7 mouse cellular contexts compared by ENCODE assay signal in genomic region chr3:95588604-95589086, GRCm38 (mm10). TPM values are rescaled to one million over a fixed set of nuclear protein-coding genes. Genes with fewer than 3 reads are reported as not detected.
DNase-seq lines count a peak whose midpoint lies in the region; ATAC-seq lines count a peak whose summit lies in the region.

TSS of gene Golph3l (plus strand) at chr3:95588934.

- H3K4me3 ChIP-seq in embryonic facial prominence, embryonic 12.5 days = peak within 1 kb of the TSS; percentile 72
- H3K4me3 ChIP-seq in limb, embryonic 11.5 days (ENCODE audit: low read depth, low read length) = peak within 1 kb of the TSS; percentile 41
- peak within 1 kb of the TSS; percentile 71 for H3K4me3 ChIP-seq in midbrain, embryonic 14.5 days (replicated peaks; ENCODE audit: low read depth, low read length)

- under 1% methylated on average over 12 of the region's 12 CpGs for WGBS in embryonic facial prominence, embryonic 12.5 days
- under 1% methylated on average over 12 of the region's 12 CpGs for WGBS in limb, embryonic 11.5 days
- under 1% methylated on average over 12 of the region's 12 CpGs for WGBS in midbrain, embryonic 14.5 days

- H3K36me3 ChIP-seq in embryonic facial prominence, embryonic 12.5 days = peaks cover 15% of the 10 kb centered on the region; the same call in 1 of the 2 replicates
- H3K36me3 ChIP-seq in limb, embryonic 11.5 days (ENCODE audit: control insufficient read depth, insufficient read depth, low read length) = peaks cover 3% of the 10 kb centered on the region; the same call in 1 of the 2 replicates
- H3K36me3 ChIP-seq in midbrain, embryonic 14.5 days (ENCODE audit: control insufficient read depth, insufficient read depth, low read length) = peaks cover 11% of the 10 kb centered on the region

- H3K27ac ChIP-seq in embryonic facial prominence, embryonic 12.5 days = peak within 1 kb of the TSS; percentile 73; the same call in 1 of the 2 replicates
- H3K27ac ChIP-seq in limb, embryonic 11.5 days (replicated peaks; ENCODE audit: low read depth, low read length) = 0 out of 2 replicates have a peak within 1 kb of the TSS, but pooled peaks have one; percentile 4
- peak within 1 kb of the TSS; percentile 66 for H3K27ac ChIP-seq in midbrain, embryonic 14.5 days (replicated peaks; ENCODE audit: low read depth, low read length)

- peak within 1 kb of the TSS; percentile 54 for H3K9ac ChIP-seq in embryonic facial prominence, embryonic 12.5 days
- peak within 1 kb of the TSS; percentile 35 for H3K9ac ChIP-seq in limb, embryonic 11.5 days (ENCODE audit: low read length)
- peak within 1 kb of the TSS; percentile 58 for H3K9ac ChIP-seq in midbrain, embryonic 14.5 days (replicated peaks; ENCODE audit: low read length)

- peak within 1 kb of the TSS; percentile 58 for H3K4me2 ChIP-seq in embryonic facial prominence, embryonic 12.5 days (replicated peaks)
- peak within 1 kb of the TSS; percentile 49 for H3K4me2 ChIP-seq in limb, embryonic 11.5 days (ENCODE audit: low read depth, severe bottlenecking)
- peak within 1 kb of the TSS; percentile 77 for H3K4me2 ChIP-seq in midbrain, embryonic 14.5 days (ENCODE audit: low read length)

- no peaks in the 10 kb centered on the region for H3K27me3 ChIP-seq in embryonic facial prominence, embryonic 12.5 days
- H3K27me3 ChIP-seq in limb, embryonic 11.5 days (ENCODE audit: control insufficient read depth, insufficient read depth, low read length) = no peaks in the 10 kb centered on the region
- H3K27me3 ChIP-seq in midbrain, embryonic 14.5 days (ENCODE audit: control insufficient read depth, insufficient read depth, low read length) = no peaks in the 10 kb centered on the region

- peaks cover 5% of the 10 kb centered on the region; the same call in 1 of the 2 replicates for H3K4me1 ChIP-seq in embryonic facial prominence, embryonic 12.5 days
- H3K4me1 ChIP-seq in limb, embryonic 11.5 days (ENCODE audit: control insufficient read depth, insufficient read depth, low read length) = no peaks in the 10 kb centered on the region
- H3K4me1 ChIP-seq in midbrain, embryonic 14.5 days (ENCODE audit: control insufficient read depth, insufficient read depth, low read length) = peaks cover 7% of the 10 kb centered on the region; the same call in 1 of the 2 replicates

- peak; percentile 87 for DNase-seq in adrenal gland, postnatal 25 days
- DNase-seq in heart, adult 11 months = peak; percentile 100
- peak; percentile 93 for DNase-seq in kidney, adult 18-20 months
- peak; percentile 88 for DNase-seq in limb, embryonic 11.5 days (ENCODE audit: low spot score)
- peak; percentile 97 for DNase-seq in midbrain, embryonic 14.5 days
- peak; percentile 82 for DNase-seq in spleen, adult 18-20 months

- ATAC-seq in embryonic facial prominence, embryonic 12.5 days (ENCODE audit: insufficient number of reproducible peaks, insufficient read depth, low FRiP score, low TSS enrichment) = peak; percentile 100
- ATAC-seq in limb, embryonic 11.5 days (ENCODE audit: insufficient number of reproducible peaks, low FRiP score, low TSS enrichment, low read depth) = peak; percentile 100
- ATAC-seq in midbrain, embryonic 14.5 days (ENCODE audit: low FRiP score, low TSS enrichment) = peak; percentile 100

- no peaks in the 10 kb centered on the region for H3K9me3 ChIP-seq in embryonic facial prominence, embryonic 12.5 days
- no peaks in the 10 kb centered on the region for H3K9me3 ChIP-seq in limb, embryonic 11.5 days (ENCODE audit: control insufficient read depth, low read length)
- no peaks in the 10 kb centered on the region for H3K9me3 ChIP-seq in midbrain, embryonic 14.5 days (ENCODE audit: control insufficient read depth, low read length)

RNA-seq across cellular contexts. Expression of gene Golph3l, which starts in this region (rescaled TPM):
- total RNA-seq in adrenal gland, postnatal 25 days (2021) = 38.2 and 49.1 TPM in 2 replicates
- polyA plus RNA-seq in embryonic facial prominence, embryonic 12.5 days (2016; fragmentation: Nextera tagmentation; extraction: Ambion mirVana) = 30.4 and 34.8 TPM in 2 replicates
- 36.7 and 38.1 TPM in 2 replicates for polyA plus RNA-seq in limb, embryonic 11.5 days (2014; fragmentation: Nextera tagmentation; extraction: Ambion mirVana)
- 34.0 and 36.9 TPM in 2 replicates for polyA plus RNA-seq in midbrain, embryonic 14.5 days (2014; fragmentation: Nextera tagmentation; extraction: Ambion mirVana)

Comparison
In these comparisons a context has a peak if more than half of its experiments do, and no peak if none do; other contexts are left out.
1. Peak in every context shown above with its lines: DNase-seq, ATAC-seq, H3K4me3 ChIP-seq and H3K27ac ChIP-seq.
2. H3K27ac ChIP-seq: peak in every context shown above with its lines; median percentile 73 in embryonic facial prominence, embryonic 12.5 days; 66 in midbrain, embryonic 14.5 days; 4 in limb, embryonic 11.5 days.